ENCODE assay signal across 8 mouse cellular contexts in genomic region chr13:100551371-100552008, GRCm38 (mm10). TPM values are rescaled to one million over a fixed set of nuclear protein-coding genes. Genes with fewer than 3 reads are reported as not detected.
DNase-seq lines count a peak whose midpoint lies in the region; ATAC-seq and TF ChIP-seq lines count a peak whose summit lies in the region.

No protein-coding gene starts in this region.

- H3K4me1 ChIP-seq in bone marrow macrophage, adult 2 months (ENCODE audit: control insufficient read depth, insufficient read depth, low read length): no peaks in the 10 kb centered on the region
- H3K4me1 ChIP-seq in forebrain, embryonic 11.5 days (replicated peaks; ENCODE audit: control insufficient read depth, insufficient read depth, low read length): peaks cover 7% of the 10 kb centered on the region; the same call in 1 of the 2 replicates
- no peaks in the 10 kb centered on the region for H3K4me1 ChIP-seq in intestine, postnatal 0 days (replicated peaks; ENCODE audit: control insufficient read depth, insufficient read depth, low read length)
- H3K4me1 ChIP-seq in liver, postnatal 0 days (ENCODE audit: insufficient read depth): no peaks in the 10 kb centered on the region

- TF ChIP-seq POLR2A in bone marrow macrophage, adult 2 months (IDR thresholded peaks at IDR 0.05; ENCODE audit: borderline replicate concordance, low read depth, low read length): no peak

- 0 out of 2 replicates have a peak overlapping the region, but pooled peaks have one; percentile 13 for H3K9ac ChIP-seq in forebrain, embryonic 11.5 days (ENCODE audit: low read length)
- H3K9ac ChIP-seq in intestine, postnatal 0 days (ENCODE audit: low read depth, low read length): peak overlapping the region; percentile 75
- H3K9ac ChIP-seq in liver, postnatal 0 days (replicated peaks): peak overlapping the region; percentile 77

- H3K27ac ChIP-seq in bone marrow macrophage, adult 2 months (ENCODE audit: insufficient read depth, low read depth, low read length): no peak overlapping the region
- no peak overlapping the region for H3K27ac ChIP-seq in forebrain, embryonic 11.5 days (ENCODE audit: low read depth, low read length)
- peak overlapping the region; percentile 93 for H3K27ac ChIP-seq in intestine, postnatal 0 days (ENCODE audit: low read depth, low read length)
- H3K27ac ChIP-seq in liver, postnatal 0 days (ENCODE audit: low read depth): peak overlapping the region; percentile 90

- peak overlapping the region; percentile 55 for H3K4me3 ChIP-seq in bone marrow macrophage, adult 2 months (ENCODE audit: insufficient read depth, low read length)
- H3K4me3 ChIP-seq in forebrain, embryonic 11.5 days (ENCODE audit: low read depth, low read length): peak overlapping the region; percentile 53
- peak overlapping the region; percentile 76 for H3K4me3 ChIP-seq in intestine, postnatal 0 days (ENCODE audit: low read depth, low read length)
- H3K4me3 ChIP-seq in liver, postnatal 0 days (ENCODE audit: low read depth, low read length): peak overlapping the region; percentile 67

- H3K9me3 ChIP-seq in forebrain, embryonic 11.5 days (ENCODE audit: control insufficient read depth, low read length): no peaks in the 10 kb centered on the region
- no peaks in the 10 kb centered on the region for H3K9me3 ChIP-seq in intestine, postnatal 0 days (ENCODE audit: control insufficient read depth)
- H3K9me3 ChIP-seq in liver, postnatal 0 days (ENCODE audit: low read length): no peaks in the 10 kb centered on the region

- WGBS in forebrain, embryonic 11.5 days: under 1% methylated on average over 41 of the region's 41 CpGs
- 2% methylated on average over 41 of the region's 41 CpGs for WGBS in intestine, postnatal 0 days
- under 1% methylated on average over 41 of the region's 41 CpGs for WGBS in liver, postnatal 0 days (ENCODE audit: insufficient replicate concordance)

- ATAC-seq in forebrain, embryonic 11.5 days (replicated peaks; ENCODE audit: low FRiP score): 0 out of 2 replicates have a peak, but pooled peaks have one; percentile 44
- peak; percentile 29 for ATAC-seq in intestine, postnatal 0 days
- peak; percentile 16 for ATAC-seq in liver, postnatal 0 days

- no peak for TF ChIP-seq EP300 in liver, postnatal 0 days (IDR thresholded peaks at IDR 0.05; ENCODE audit: low read depth)

- peak; percentile 13 for DNase-seq in layer of hippocampus, adult 18-20 months (ENCODE audit: low spot score in 2 of 2)
- no peak for DNase-seq in layer of hippocampus, adult 8-10 months (ENCODE audit: low spot score in 2 of 2)
- peak; percentile 60 for DNase-seq in forebrain, embryonic 11.5 days (ENCODE audit: low spot score)
- DNase-seq in liver, postnatal 0 days: peak; percentile 47
- DNase-seq in ovary, postnatal 14 days (ENCODE audit: low spot score): peak; percentile 31
- no peak for DNase-seq in Muller cell, postnatal 12 days (ENCODE audit: inconsistent ontology term)

- no peaks in the 10 kb centered on the region for H3K36me3 ChIP-seq in forebrain, embryonic 11.5 days (ENCODE audit: control insufficient read depth, insufficient read depth, low read length)
- no peaks in the 10 kb centered on the region for H3K36me3 ChIP-seq in intestine, postnatal 0 days (ENCODE audit: control insufficient read depth, insufficient read depth)
- no peaks in the 10 kb centered on the region for H3K36me3 ChIP-seq in liver, postnatal 0 days (replicated peaks; ENCODE audit: insufficient read depth, low read length)

- H3K4me2 ChIP-seq in forebrain, embryonic 11.5 days (ENCODE audit: low read depth, low read length, severe bottlenecking): peak overlapping the region; percentile 98
- peak overlapping the region; percentile 74 for H3K4me2 ChIP-seq in intestine, postnatal 0 days (replicated peaks; ENCODE audit: low read depth)
- H3K4me2 ChIP-seq in liver, postnatal 0 days (ENCODE audit: low read depth, low read length): peak overlapping the region; percentile 77

- peaks cover 39% of the 10 kb centered on the region for H3K27me3 ChIP-seq in forebrain, embryonic 11.5 days (ENCODE audit: control insufficient read depth, insufficient read depth, low read length)
- peaks cover 12% of the 10 kb centered on the region for H3K27me3 ChIP-seq in intestine, postnatal 0 days (replicated peaks; ENCODE audit: control insufficient read depth, insufficient read depth, low read length)
- peaks cover 24% of the 10 kb centered on the region for H3K27me3 ChIP-seq in liver, postnatal 0 days (ENCODE audit: insufficient read depth, low read length)

- TF ChIP-seq CTCF in bone marrow macrophage, adult 2 months (IDR thresholded peaks at IDR 0.05; ENCODE audit: low read depth, low read length): no peak
- TF ChIP-seq CTCF in intestine, postnatal 0 days (IDR thresholded peaks at IDR 0.05; ENCODE audit: low read depth): 0 out of 2 replicates have a peak, but pooled peaks have one; percentile 29
- no peak for TF ChIP-seq CTCF in liver, postnatal 0 days (IDR thresholded peaks at IDR 0.05; ENCODE audit: low read depth)

RNA-seq across cellular contexts. Expression of gene Ocln, which starts 1.0 kb away (rescaled TPM):
- total RNA-seq in layer of hippocampus, adult 18-20 months (2021): 10 to 100 TPM; 11.2 to 12.3 TPM
- total RNA-seq in layer of hippocampus, adult 8-10 months (2022): 10 to 100 TPM in 3 of 4 experiments, 1 to 10 TPM in 1; 10.0 to 14.1 (median 11.3) TPM
- polyA plus RNA-seq in bone marrow macrophage, adult 2 months (2012; ENCODE audit: insufficient read depth, insufficient read length, missing spikeins): 0.44 and 0.50 TPM in 2 replicates
- polyA plus RNA-seq in forebrain, embryonic 11.5 days (2014; fragmentation: Nextera tagmentation; extraction: Ambion mirVana): 2.6 and 2.9 TPM in 2 replicates
- polyA plus RNA-seq in intestine, postnatal 0 days (2015; fragmentation: Nextera tagmentation; extraction: Ambion mirVana): 44.5 and 49.4 TPM in 2 replicates
- 11.2 and 14.6 TPM in 2 replicates for polyA plus RNA-seq in liver, postnatal 0 days (2015; fragmentation: Nextera tagmentation; extraction: Ambion mirVana)

RNA-seq across cellular contexts. Expression of gene Gtf2h2, which starts 59.1 kb away (rescaled TPM):
- 10 to 100 TPM; 42.5 to 50.8 TPM for total RNA-seq in layer of hippocampus, adult 18-20 months (2021)
- 10 to 100 TPM; 45.7 to 63.5 (median 57.5) TPM for total RNA-seq in layer of hippocampus, adult 8-10 months (2022)
- 17.7 and 23.6 TPM in 2 replicates for polyA plus RNA-seq in bone marrow macrophage, adult 2 months (2012; ENCODE audit: insufficient read depth, insufficient read length, missing spikeins)
- polyA plus RNA-seq in forebrain, embryonic 11.5 days (2014; fragmentation: Nextera tagmentation; extraction: Ambion mirVana): 82.6 and 105 TPM in 2 replicates
- 33.4 and 37.5 TPM in 2 replicates for polyA plus RNA-seq in intestine, postnatal 0 days (2015; fragmentation: Nextera tagmentation; extraction: Ambion mirVana)
- polyA plus RNA-seq in liver, postnatal 0 days (2015; fragmentation: Nextera tagmentation; extraction: Ambion mirVana): 13.4 and 14.7 TPM in 2 replicates

Comparison
In these comparisons a context has a peak if more than half of its experiments do, and no peak if none do; other contexts are left out.
1. DNase-seq: peak in layer of hippocampus, adult 18-20 months (2 of 2), forebrain, embryonic 11.5 days (single experiment), liver, postnatal 0 days (single experiment) and ovary, postnatal 14 days (single experiment); none in layer of hippocampus, adult 8-10 months (0 of 2) and Muller cell, postnatal 12 days (single experiment).
2. H3K27ac ChIP-seq: peak in intestine, postnatal 0 days (single experiment) and liver, postnatal 0 days (single experiment); none in bone marrow macrophage, adult 2 months (single experiment) and forebrain, embryonic 11.5 days (single experiment).
3. H3K9ac ChIP-seq: peak in every context shown above with its lines; median percentile 77 in liver, postnatal 0 days; 75 in intestine, postnatal 0 days; 13 in forebrain, embryonic 11.5 days.
4. Peak in every context shown above with its lines, with median percentiles within 50 percentile points of each other: H3K4me3 ChIP-seq, ATAC-seq and H3K4me2 ChIP-seq.